Mouse (Mus musculus) hindbrain, embryonic 16.5 days (tissue): Measurements from ENCODE around the gene Mapk1ip1. TPM values are rescaled to one million over a fixed set of nuclear protein-coding genes. Genes with fewer than 3 reads are reported as not detected.

ENCODE experiments used
- ATAC-seq: fragments of 200-750 bp; cut with Nextera tagmentation; 2 replicates; pipeline ENCODE4 v1.8.0; 2017; ENCODE audit warnings: moderate TSS enrichment, moderate library complexity
- H3K27ac ChIP-seq: fragments of 300-500 bp; sonication (generic); 2 replicates; pipeline ENCODE4 v1.5.1; 2014; ENCODE audit warnings: low read depth, mild to moderate bottlenecking, control low read depth, low read length, moderate library complexity
- H3K27me3 ChIP-seq: fragments of 300-500 bp; sonication (generic); replicated peaks from 2 replicates; pipeline ENCODE4 v1.6.1; 2014; ENCODE audit warnings: low read length; ENCODE audit not compliant: control insufficient read depth, insufficient read depth
- H3K36me3 ChIP-seq: fragments of 300-500 bp; sonication (generic); 2 replicates; pipeline ENCODE4 v1.6.1; 2014; ENCODE audit warnings: mild to moderate bottlenecking, low read length, moderate library complexity, mixed read lengths; ENCODE audit not compliant: control insufficient read depth, insufficient read depth
- H3K4me1 ChIP-seq: fragments of 300-500 bp; sonication (generic); 2 replicates; pipeline ENCODE4 v1.6.1; 2014; ENCODE audit warnings: low read depth, low read length; ENCODE audit not compliant: control insufficient read depth, insufficient read depth
- H3K4me2 ChIP-seq: fragments of 300-500 bp; sonication (generic); 2 replicates; pipeline ENCODE4 v1.6.1; 2014; ENCODE audit warnings: mild to moderate bottlenecking, low read length, control low read depth, moderate library complexity
- H3K4me3 ChIP-seq: fragments of 300-500 bp; sonication (generic); 2 replicates; pipeline ENCODE4 v1.5.1; 2014; ENCODE audit warnings: mild to moderate bottlenecking, low read length, control low read depth, moderate library complexity
- H3K9ac ChIP-seq: fragments of 300-500 bp; sonication (generic); 2 replicates; pipeline ENCODE4 v1.6.1; 2014; ENCODE audit warnings: low read depth, mild to moderate bottlenecking, control low read depth, low read length, moderate library complexity
- H3K9me3 ChIP-seq: fragments of 300-500 bp; sonication (generic); 2 replicates; pipeline ENCODE4 v1.6.1; 2014; ENCODE audit warnings: mild to moderate bottlenecking, low read length, moderate library complexity; ENCODE audit not compliant: control insufficient read depth
- WGBS: fragments of 180-500 bp; shearing (Covaris S2); extraction: QIAGEN DNeasy Blood & Tissue Kit; methylation state at CpG from one replicate; pipeline ENCODE4 v1.1.7; 2014; 5-methylcytosine and 5-hydroxymethylcytosine counted together
- polyA plus RNA-seq: library from polyadenylated mRNA; unstranded; fragments of >200 nt; fragmentation: Nextera tagmentation; extraction: Ambion mirVana; gene quantifications from 2 replicates; pipeline ENCODE4 v1.2.1, GENCODE M21; 2015

Mapk1ip1 gene
- polyA plus RNA-seq, result 36.6 and 37.4 TPM in 2 replicates

- Histone ChIP-seq H3K9me3 (no peaks in the 10 kb centered on the region), H3K27ac (peak within 1 kb of the TSS; percentile 98), H3K4me3 (peak within 1 kb of the TSS; percentile 99), H3K36me3 (no peaks in the 10 kb centered on the region), H3K9ac (peak within 1 kb of the TSS; percentile 99), H3K4me2 (peak within 1 kb of the TSS; percentile 81), H3K4me1 (peaks cover 55% of the 10 kb centered on the region), H3K27me3 (no peaks in the 10 kb centered on the region)
- under 1% methylated on average over 49 of the region's 51 CpGs for WGBS
- peak; percentile 93 for ATAC-seq
Measured at GRCm38 (mm10) chr7:138845544-138846391, at the start of gene Mapk1ip1, which contains the start of gene Ppp2r2d. TSS of gene Mapk1ip1 (minus strand) at chr7:138846273. TSS of gene Ppp2r2d (plus strand) at chr7:138846079.

- peaks cover 11% of the 10 kb centered on the region for H3K36me3 ChIP-seq
- no peak for ATAC-seq
- no peak overlapping the region for H3K9ac ChIP-seq
- no peaks in the 10 kb centered on the region for H3K9me3 ChIP-seq
- no peak overlapping the region for H3K4me2 ChIP-seq
- H3K27ac ChIP-seq, result no peak overlapping the region
- WGBS, result 90% methylated on average over 12 of the region's 13 CpGs
- no peaks in the 10 kb centered on the region for H3K4me1 ChIP-seq
- H3K27me3 ChIP-seq, result no peaks in the 10 kb centered on the region
- no peak overlapping the region for H3K4me3 ChIP-seq
Measured at GRCm38 (mm10) chr7:138885365-138886289, 39.6 kb upstream of the Mapk1ip1 start.

- ATAC-seq, result no peak
- Histone ChIP-seq H3K4me2 (no peak overlapping the region), H3K27me3 (no peaks in the 10 kb centered on the region), H3K4me3 (no peak overlapping the region), H3K4me1 (no peaks in the 10 kb centered on the region), H3K36me3 (peaks cover 15% of the 10 kb centered on the region), H3K9me3 (no peaks in the 10 kb centered on the region), H3K27ac (no peak overlapping the region), H3K9ac (no peak overlapping the region)
- 94% methylated on average over 3 of the region's 3 CpGs for WGBS
Measured at GRCm38 (mm10) chr7:138883724-138884123, 37.7 kb upstream of the Mapk1ip1 start.

DNA sequence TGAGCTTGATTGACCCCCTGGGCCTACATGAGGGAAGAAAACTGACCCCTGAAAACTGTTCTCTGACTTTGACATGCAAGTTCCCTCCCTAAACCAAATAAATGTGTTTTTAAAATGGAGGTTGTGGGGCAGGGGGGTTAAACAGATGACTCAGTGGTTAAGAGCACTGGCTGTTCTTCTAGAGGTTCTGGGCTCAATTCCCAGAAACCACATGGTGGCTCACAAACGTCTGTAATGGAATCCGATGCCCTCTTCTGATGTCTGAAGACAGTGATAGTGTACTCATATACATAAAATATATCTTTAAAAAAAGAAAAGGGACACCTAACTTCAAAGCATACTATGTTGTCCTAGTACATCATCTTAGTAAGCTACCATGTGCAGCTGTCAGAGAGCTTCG is 29.0 kb upstream of the Mapk1ip1 start:
- no peak for ATAC-seq
- no peak overlapping the region for H3K27ac ChIP-seq
- H3K9ac ChIP-seq, result no peak overlapping the region
- no peak overlapping the region for H3K4me3 ChIP-seq
- 76% methylated on average over 3 of the region's 3 CpGs for WGBS
- H3K9me3 ChIP-seq, result no peaks in the 10 kb centered on the region
- H3K4me1 ChIP-seq, result no peaks in the 10 kb centered on the region
- H3K4me2 ChIP-seq, result no peak overlapping the region
- peaks cover 33% of the 10 kb centered on the region for H3K36me3 ChIP-seq
- H3K27me3 ChIP-seq, result no peaks in the 10 kb centered on the region

GRCm38 (mm10) chr7:138872956-138873355 is 26.9 kb upstream of the Mapk1ip1 start:
- no peak for ATAC-seq
- Histone ChIP-seq H3K4me2 (no peak overlapping the region), H3K27ac (no peak overlapping the region), H3K4me3 (no peak overlapping the region), H3K4me1 (no peaks in the 10 kb centered on the region), H3K9me3 (no peaks in the 10 kb centered on the region), H3K36me3 (peaks cover 30% of the 10 kb centered on the region), H3K9ac (no peak overlapping the region), H3K27me3 (no peaks in the 10 kb centered on the region)
- 87% methylated on average over 3 of the region's 3 CpGs for WGBS

DNA sequence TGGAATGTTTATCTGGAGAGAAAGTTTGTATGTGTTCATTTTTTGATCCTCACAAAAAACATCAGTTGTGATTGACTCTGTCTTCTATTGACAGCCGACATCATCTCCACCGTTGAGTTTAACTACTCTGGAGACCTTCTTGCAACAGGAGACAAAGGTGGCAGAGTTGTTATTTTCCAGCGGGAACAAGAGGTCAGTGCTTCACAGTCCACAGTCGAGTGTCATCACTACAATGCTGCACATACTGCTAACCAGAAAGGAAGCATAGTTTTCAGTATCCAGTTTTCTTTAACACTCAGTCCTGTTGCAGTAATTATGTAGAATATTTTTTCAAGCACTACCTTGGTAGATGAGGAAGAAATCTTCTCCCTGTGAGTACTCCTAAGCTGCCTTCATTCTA is 22.2 kb upstream of the Mapk1ip1 start:
- ATAC-seq, result no peak
- Histone ChIP-seq H3K36me3 (peaks cover 12% of the 10 kb centered on the region; the same call in 1 of the 2 replicates), H3K27me3 (no peaks in the 10 kb centered on the region), H3K4me1 (no peaks in the 10 kb centered on the region; the same call in 1 of the 2 replicates), H3K9ac (no peak overlapping the region), H3K4me2 (no peak overlapping the region), H3K27ac (no peak overlapping the region), H3K4me3 (no peak overlapping the region), H3K9me3 (no peaks in the 10 kb centered on the region)
- WGBS, result 93% methylated on average over 4 of the region's 4 CpGs

DNA sequence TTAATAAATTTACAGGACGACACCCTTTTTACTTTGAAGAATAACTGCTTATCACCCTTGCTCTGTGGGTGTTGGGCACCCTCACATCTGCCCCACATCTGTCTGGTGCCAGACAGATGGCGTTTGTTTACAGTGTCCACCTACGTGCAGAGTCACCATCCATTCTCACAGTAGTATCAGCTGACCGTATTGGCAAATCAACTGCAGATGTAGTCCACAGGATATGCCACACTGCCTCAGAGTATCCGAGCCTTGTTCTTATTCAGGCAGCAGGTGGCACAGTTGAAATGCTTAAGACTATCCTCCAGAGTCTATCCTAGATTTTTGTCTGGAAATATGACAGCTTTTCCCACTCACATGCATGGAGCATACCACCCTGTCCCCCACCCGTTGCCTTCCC is 21.2 kb upstream of the Mapk1ip1 start:
- Histone ChIP-seq H3K27ac (no peak overlapping the region), H3K4me1 (no peaks in the 10 kb centered on the region; the same call in 1 of the 2 replicates), H3K36me3 (peaks cover 10% of the 10 kb centered on the region; the same call in 1 of the 2 replicates), H3K9ac (no peak overlapping the region), H3K4me2 (no peak overlapping the region), H3K9me3 (no peaks in the 10 kb centered on the region), H3K27me3 (no peaks in the 10 kb centered on the region), H3K4me3 (no peak overlapping the region)
- ATAC-seq, result no peak
- 78% methylated on average over 6 of the region's 6 CpGs for WGBS

- Histone ChIP-seq H3K9ac (no peak overlapping the region), H3K27me3 (no peaks in the 10 kb centered on the region), H3K4me2 (no peak overlapping the region), H3K36me3 (peaks cover 2% of the 10 kb centered on the region; the same call in 1 of the 2 replicates), H3K4me1 (no peaks in the 10 kb centered on the region; the same call in 1 of the 2 replicates), H3K9me3 (no peaks in the 10 kb centered on the region), H3K4me3 (no peak overlapping the region), H3K27ac (no peak overlapping the region)
- WGBS, result 97% methylated on average over 1 of the region's 1 CpGs
- ATAC-seq, result no peak
Measured at GRCm38 (mm10) chr7:138864776-138865175, 18.7 kb upstream of the Mapk1ip1 start.
